In the genomic region with DNA sequence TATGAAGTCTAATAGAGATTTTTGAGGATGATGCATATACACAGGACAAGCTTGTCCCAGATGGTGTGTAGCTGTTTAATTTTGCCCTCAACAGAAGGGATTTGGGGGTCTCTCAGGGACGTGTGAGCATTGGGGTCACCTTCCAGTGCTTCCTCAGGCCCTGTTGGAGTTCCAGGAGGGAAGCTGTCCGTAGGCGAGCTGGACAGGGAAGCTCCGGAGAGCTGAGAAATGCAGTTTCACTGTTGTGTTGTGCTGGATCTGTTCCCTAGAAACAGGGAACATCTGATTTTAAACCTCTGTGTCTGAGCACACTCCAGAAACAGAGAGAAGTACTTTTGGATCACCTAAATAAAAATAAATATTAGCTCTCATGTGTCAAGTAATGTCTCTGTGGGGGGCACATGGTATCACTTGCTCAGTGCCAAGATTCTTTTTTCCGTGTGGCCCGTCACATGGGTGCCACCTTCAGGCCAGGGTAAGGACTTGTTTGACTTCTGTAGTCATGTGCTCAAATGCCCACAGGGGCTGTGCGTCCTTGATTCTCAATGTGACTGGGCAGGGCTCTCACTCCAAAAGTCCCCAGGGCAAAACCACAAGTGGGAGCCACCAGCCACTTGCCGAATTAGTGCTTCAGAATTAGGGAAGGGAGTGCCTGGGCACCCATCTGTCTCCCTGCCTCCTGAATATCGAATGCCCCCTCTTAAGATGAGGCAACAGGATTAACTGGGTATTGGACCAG, we compare ENCODE assay signal across 1 mouse cellular context.
TF ChIP-seq lines count a peak whose summit lies in the region.

No protein-coding gene starts in this region.

TF ChIP-seq in CH12.LX, 34 proteins besides CTCF, POLR2A, EP300 and RAD21 (continued from another document):
- peak; percentile 71 for TF ChIP-seq MAX (IDR thresholded peaks at IDR 0.05; ENCODE audit: low read length)
